Mouse (Mus musculus): ENCODE data around the gene Smap1.

Smap1 gene

DNA sequence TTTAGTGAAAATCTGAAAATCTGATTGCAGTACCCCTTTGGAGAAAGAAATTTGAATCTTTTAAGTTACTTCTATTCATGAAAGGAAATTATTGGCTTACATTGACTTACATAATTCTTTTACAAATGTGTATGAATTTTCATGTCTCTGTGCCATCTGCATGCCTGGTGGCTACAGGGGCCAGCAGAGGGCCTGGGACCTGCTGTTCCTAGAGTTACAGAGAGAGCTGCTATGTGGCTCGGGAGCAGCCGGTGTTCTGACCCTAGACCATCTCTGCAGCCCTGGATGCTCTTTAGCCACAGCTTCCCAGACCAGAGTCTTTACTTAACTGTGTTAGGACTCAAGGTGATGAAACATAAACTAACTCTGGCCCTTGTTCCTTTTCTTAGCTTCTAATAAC, 1.8 kb downstream of the Smap1 start:
- DNase-seq (ENCODE audit: low spot score in 2 of 2) = no peak

DNA sequence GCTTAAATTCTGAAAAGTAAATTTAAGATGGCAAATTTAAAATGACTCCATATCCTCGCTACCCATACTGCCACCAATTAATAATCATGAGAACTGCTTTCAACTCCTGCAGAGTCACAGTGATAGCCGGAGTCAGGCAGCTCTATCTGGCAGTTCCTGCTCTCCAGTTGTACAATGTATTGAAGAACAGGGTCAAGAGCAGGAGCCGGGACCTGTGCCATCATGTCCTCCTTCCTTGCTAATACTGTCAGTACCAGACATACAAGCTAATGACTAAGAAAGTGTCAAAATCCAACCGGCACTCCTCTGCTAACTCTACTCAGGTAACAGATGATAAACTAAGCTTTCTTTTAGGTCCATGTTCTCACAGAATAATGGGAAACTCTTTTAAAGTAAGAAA, 3.0 kb downstream of the Smap1 start:
- no peak for DNase-seq (ENCODE audit: low spot score in 2 of 2)

- DNase-seq (ENCODE audit: low spot score in 2 of 2) = no peak
Measured at GRCm38 (mm10) chr1:23915483-23915882, 6.6 kb downstream of the Smap1 start.

GRCm38 (mm10) chr1:23912988-23913387, 9.1 kb downstream of the Smap1 start:
- DNase-seq (ENCODE audit: low spot score in 2 of 2) = no peak

GRCm38 (mm10) chr1:23906082-23906481, 16.0 kb downstream of the Smap1 start:
- DNase-seq (ENCODE audit: low spot score in 2 of 2) = no peak

- no peak for DNase-seq (ENCODE audit: low spot score in 2 of 2)
Measured at GRCm38 (mm10) chr1:23903340-23903739, 18.8 kb downstream of the Smap1 start.

GRCm38 (mm10) chr1:23902736-23903135, 19.4 kb downstream of the Smap1 start:
- no peak for DNase-seq (ENCODE audit: low spot score in 2 of 2)

DNA sequence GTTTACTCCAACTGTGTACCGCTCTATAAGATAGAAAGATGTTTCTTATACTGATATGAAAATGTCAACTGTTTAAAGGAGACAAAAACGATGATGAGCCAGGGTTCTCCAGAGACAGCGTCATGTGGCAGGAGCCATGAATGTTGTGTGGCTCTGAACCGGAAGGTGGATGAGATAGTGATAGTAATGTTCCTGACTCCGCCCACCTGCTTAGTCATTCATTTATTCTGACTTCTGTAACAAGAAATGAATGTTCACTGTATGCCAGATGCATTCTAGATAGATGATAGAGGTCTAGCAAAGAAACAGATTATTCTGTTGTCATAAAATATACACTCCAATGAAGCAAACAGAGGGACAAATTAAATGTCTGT, 22.5 kb downstream of the Smap1 start:
- no peak for DNase-seq (ENCODE audit: low spot score in 2 of 2)

- no peak for DNase-seq (ENCODE audit: low spot score in 2 of 2)
Measured at GRCm38 (mm10) chr1:23899020-23899646, 23.0 kb downstream of the Smap1 start.

GRCm38 (mm10) chr1:23892072-23892471, 30.0 kb downstream of the Smap1 start:
- no peak for DNase-seq (ENCODE audit: low spot score in 2 of 2)

- no peak for DNase-seq (ENCODE audit: low spot score in 2 of 2)
Measured at GRCm38 (mm10) chr1:23884914-23885313, 37.2 kb downstream of the Smap1 start.

DNA sequence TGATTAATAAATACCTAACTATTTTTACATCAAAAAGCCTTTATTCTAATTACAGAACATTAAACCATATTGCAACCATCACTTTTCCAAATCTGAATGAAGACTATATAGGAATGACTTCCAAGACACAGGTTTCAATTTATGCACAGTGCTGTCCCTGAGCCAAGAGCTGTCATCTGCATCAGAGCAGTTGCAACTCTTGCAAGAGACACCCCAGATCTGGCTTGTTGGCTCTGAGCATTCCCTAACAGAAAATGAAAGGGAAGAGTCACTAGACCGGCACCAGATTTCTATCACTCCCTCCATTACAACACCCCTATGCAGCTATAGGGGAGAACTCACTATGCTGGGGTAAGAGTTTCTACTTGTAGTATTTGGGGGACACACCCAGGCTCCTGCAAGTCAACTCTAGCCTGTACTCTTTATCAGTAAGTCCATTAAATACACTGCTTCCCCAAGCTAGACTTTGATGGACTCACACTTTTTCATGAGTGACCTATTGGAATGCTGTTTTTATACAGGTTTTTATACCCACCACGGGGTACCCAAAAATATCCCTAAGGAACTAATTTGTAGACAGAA, 37.9 kb downstream of the Smap1 start:
- no peak for DNase-seq (ENCODE audit: low spot score in 2 of 2)

DNA sequence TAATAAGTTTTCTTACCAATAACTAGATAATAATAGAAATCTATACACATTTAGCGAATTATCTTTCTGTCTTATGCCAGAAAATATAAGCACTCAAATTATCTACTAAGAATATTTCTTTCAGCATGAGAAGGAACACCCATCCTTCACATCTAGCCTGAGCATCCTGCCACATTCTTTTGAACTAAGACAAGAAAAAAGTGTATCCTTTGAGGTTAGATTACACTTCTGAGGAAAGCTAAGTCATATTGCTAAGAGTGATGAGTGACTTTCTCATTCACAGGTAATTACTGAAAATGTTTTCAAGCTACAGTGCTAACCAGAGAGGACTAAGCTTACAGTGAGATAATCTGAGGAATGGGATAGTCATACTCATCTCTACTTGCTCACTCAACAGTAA, 39.4 kb downstream of the Smap1 start:
- no peak for DNase-seq (ENCODE audit: low spot score in 2 of 2)

DNA sequence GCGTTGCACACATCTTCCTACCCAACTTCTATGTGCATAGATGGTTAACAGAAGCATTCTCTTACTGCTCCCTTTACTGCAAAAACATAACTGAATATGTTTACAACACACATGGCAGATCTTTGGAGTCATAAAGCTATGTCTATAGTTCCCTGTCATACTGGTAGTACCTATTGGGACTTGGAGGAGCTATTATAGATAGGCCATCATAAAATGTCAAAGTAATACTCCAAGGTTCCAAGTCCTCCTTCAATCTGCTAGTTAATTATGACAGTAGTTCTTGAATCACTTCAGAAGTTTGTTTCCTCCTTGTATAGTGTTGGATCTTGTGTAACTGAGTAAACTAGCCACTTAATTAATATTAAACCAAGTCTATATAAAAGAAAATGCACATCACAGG, 49.9 kb downstream of the Smap1 start:
- DNase-seq (ENCODE audit: low spot score in 2 of 2) = no peak

GRCm38 (mm10) chr1:23867350-23867862, 54.7 kb downstream of the Smap1 start:
- no peak for DNase-seq (ENCODE audit: low spot score in 2 of 2)

GRCm38 (mm10) chr1:23865566-23865965, 56.6 kb downstream of the Smap1 start:
- DNase-seq (ENCODE audit: low spot score in 2 of 2) = no peak

DNA sequence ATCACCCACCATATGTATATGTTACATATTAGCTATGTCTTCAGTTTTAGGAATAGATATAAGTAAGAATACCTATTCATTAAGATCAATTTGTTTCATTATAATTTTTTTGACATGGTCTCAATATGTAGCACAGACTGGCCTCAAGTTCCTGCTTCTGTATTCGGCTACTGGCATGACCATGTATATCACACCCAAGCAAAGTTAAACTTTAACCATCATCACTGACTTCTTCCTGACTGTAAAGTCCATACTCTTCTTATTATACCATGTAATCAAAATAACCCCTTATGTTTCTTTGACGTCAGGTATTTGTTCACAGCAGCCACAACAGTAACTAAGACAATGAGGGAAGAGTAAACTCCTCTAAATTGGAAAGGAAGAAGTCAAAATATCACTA, 61.2 kb downstream of the Smap1 start:
- DNase-seq (ENCODE audit: low spot score in 2 of 2) = no peak

GRCm38 (mm10) chr1:23855623-23856022, 66.5 kb downstream of the Smap1 start:
- no peak for DNase-seq (ENCODE audit: low spot score in 2 of 2)

DNA sequence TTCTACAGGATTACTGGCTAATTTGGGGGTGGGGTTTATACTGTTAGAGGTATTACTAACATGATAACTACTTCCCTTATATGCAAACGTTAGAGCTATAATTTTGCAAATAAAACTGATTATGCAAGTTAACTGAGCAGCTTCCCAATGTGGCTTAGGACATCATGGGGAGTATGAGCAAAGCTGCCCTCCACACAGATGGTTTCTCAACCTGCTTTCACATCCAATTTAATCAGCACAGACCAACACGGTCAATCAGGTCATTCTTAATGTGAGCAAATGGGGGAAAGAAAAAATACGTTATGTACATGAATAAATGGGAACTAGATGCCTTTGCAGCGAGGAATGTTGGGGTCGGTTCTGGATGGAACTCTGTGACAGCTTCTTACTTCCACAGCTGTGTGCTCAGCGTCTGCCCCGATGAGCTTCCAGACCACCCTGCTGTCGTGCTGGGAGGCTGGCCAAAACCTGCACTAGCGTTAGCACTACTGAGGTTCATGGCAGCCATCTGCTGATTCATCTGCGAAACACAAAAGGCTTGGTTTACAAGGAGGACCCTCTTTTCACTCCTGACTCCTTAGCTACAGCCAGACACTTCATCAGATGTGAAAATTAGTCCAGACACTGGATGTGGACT, 76.0 kb downstream of the Smap1 start:
- no peak for DNase-seq (ENCODE audit: low spot score in 2 of 2)

DNA sequence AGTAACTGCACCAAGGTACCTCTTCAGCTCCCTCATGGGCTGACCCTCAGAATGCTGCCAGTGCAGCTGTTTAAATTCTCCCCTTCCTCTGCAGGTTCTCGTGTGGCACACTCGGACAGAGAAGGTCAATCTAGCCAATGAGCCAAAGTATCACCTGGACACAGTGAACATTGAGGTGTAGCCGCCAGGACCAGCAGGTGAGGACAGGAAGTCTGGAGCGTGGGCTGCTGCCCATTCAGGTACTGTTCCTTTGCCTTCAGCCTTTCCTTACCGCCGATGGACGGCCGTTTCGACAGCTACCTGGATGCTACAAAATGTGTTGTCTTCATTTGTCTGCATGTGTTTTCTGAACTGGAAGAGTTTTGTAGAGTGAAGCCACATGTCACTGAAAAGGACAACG, 77.1 kb downstream of the Smap1 start:
- no peak for DNase-seq (ENCODE audit: low spot score in 2 of 2)

DNA sequence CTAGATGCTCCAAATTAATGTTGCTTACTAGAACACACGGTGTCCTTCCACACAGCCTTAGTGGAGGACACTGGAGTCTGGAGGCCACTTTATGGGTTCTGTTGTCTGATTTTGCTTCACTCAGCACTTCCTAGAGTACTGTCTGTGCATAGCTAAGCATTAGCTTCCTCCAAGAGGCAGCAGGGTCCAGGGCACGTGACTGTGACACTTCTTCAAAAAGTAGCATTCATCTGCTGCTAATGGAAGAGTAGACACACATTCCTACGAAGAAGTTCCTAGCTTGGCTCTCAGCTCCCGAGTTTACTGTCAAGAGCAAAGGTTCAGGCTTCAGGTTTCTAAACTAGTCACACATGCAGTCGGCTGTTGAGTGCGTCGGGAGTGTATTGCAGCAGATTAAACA, 78.3 kb downstream of the Smap1 start:
- no peak for DNase-seq (ENCODE audit: low spot score in 2 of 2)

DNA sequence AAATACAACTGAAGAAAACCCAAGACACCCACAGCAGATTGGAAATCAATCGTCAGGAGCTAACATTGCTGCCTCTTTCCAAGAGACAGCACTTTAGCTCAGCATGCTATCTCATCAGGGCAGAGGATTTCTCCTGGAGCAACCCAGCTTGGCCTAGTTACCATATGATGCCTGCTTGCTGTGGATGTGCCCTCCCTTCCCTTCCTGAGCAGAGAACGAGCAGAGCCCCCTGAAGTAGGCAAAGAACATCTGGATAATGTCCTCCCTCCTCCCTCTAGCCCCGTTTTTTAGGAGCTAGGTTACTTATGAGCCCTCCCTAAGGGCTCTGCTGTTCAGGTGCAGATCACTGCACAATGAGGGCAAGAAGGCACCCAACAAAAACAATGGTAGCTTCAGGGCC, 79.5 kb downstream of the Smap1 start:
- no peak for DNase-seq (ENCODE audit: low spot score in 2 of 2)

- no peak for DNase-seq (ENCODE audit: low spot score in 2 of 2)
Measured at GRCm38 (mm10) chr1:23840924-23841323, 81.2 kb downstream of the Smap1 start.

All from frontal cortex, postnatal 10 days (tissue).